Mouse (Mus musculus): ENCODE results near the gene Srp14.

- TF ChIP-seq POLR2A (IDR thresholded peaks at IDR 0.05; ENCODE audit: borderline replicate concordance, insufficient read depth, low read length), result no peak
- TF ChIP-seq CTCF (IDR thresholded peaks at IDR 0.05; ENCODE audit: borderline replicate concordance, insufficient read depth, low read depth, low read length), result no peak
Observed at GRCm38 (mm10) chr2:118478833-118479549, 520 bp downstream of the Srp14 start.

All from cerebellum, adult 2 months (tissue).